ENCODE assay signal across 20 mouse cellular contexts in the genomic region with DNA sequence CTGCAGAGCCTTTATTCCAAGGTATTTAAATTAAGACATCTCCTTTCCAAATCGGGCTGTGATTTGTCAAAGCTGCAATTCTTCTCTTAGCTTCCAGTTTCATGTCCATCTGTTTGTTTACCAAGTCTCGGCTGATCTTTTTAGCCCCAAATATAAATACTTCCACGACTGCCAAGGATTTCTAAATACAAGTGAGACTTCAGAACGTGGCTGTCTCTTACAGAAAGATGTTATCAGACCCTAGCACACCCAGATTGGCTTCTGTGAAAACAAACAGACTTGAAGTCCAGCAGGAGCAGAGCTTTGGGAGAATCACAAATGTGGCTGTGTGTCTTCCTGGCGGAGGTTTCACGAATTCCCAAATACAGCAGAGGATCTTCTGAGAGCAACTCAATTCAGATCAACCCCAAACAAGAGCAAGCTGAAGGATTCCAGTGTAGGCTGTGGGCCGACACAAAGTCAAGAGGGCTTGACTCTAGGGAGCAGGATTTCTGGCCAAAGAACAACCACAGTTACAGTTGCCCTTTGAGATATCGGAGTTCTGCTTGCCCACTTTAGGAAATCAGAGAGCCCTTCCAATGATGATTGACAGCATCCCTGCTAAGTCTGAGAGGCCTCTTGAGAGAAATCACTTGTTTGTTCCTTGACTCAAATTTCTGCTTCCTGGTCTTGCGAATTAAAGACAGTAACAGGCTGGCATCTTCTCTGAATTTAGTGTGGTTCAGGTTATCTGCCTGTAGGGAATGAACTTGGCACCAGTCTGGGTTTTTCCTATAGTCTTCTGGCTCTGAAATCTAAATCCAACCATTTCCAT. TPM values are rescaled to one million over a fixed set of nuclear protein-coding genes. Genes with fewer than 3 reads are reported as not detected.
DNase-seq lines count a peak whose midpoint lies in the region; ATAC-seq and TF ChIP-seq lines count a peak whose summit lies in the region.
"Had no signal": no experiment of that assay in that cellular context is flagged by ENCODE, and none has a peak within 500 bp of the region (broad histone marks: within the 10 kb centered on the region; RNA-seq: fewer than 3 reads in every experiment).

No protein-coding gene starts in this region.

- peak; percentile 32; the same call in 1 of the 2 replicates for ATAC-seq in frontal cortex, adult (ENCODE audit: low TSS enrichment)
- ATAC-seq: inflammation-experienced regulatory T-cells, adult 6 months; midbrain, embryonic 15.5 days; Patski had no signal

- no peak for TF ChIP-seq CTCF in layer of hippocampus, adult 2 months (conservative IDR thresholded peaks at IDR 0.05)

- peak overlapping the region; percentile 79 for H3K27ac ChIP-seq in layer of hippocampus, adult 2 months
- H3K27ac ChIP-seq: liver, embryonic 13.5 days; midbrain, embryonic 15.5 days; neural tube, embryonic 15.5 days had no signal

- DNase-seq in frontal cortex, adult 2 months (ENCODE audit: extremely low spot score in 1 of 2, low spot score in 1 of 2): no peak
- DNase-seq in layer of hippocampus, adult 2 months (ENCODE audit: low spot score in 2 of 2): peak in 1 of 2 experiments; percentile 7
- DNase-seq in layer of hippocampus, postnatal 25 days (ENCODE audit: extremely low spot score in 1 of 2, low spot score in 1 of 2): no peak
- peak; percentile 36 for DNase-seq in brain, adult 2 months (ENCODE audit: low read depth, low spot score)
- DNase-seq in lung, postnatal 36 days: peak; percentile 54
- DNase-seq in ovary, postnatal 14 days (ENCODE audit: low spot score): no peak
- DNase-seq in layer of hippocampus, postnatal 14 days (ENCODE audit: low spot score in 2 of 2): no peak
- DNase-seq: adrenal gland, postnatal 10 days; cerebellum, adult 11-12 months; gastrocnemius, postnatal 25 days; layer of hippocampus, adult 9-11 months; liver, embryonic 13.5 days; right cerebral cortex, postnatal 4 days; thymus, postnatal 36 days had no signal

- H3K4me3 ChIP-seq in layer of hippocampus, adult 2 months: no peak overlapping the region
- H3K4me3 ChIP-seq: liver, embryonic 13.5 days; midbrain, embryonic 15.5 days; neural tube, embryonic 15.5 days had no signal

RNA-seq across cellular contexts. Expression of a gene that starts 34.4 kb away (rescaled TPM):
- polyA plus RNA-seq in frontal cortex, adult 2 months (2012; rRNA removed): 30.4 and 31.1 TPM in 2 replicates
- 10 to 100 TPM; 54.8 to 70.0 TPM for total RNA-seq in layer of hippocampus, adult 2 months (2021)
- 10 to 100 TPM; 47.4 to 55.9 TPM for total RNA-seq in layer of hippocampus, postnatal 25 days (2021)
- total RNA-seq in layer of hippocampus, postnatal 14 days (2021): 10 to 100 TPM; 41.6 to 44.3 TPM
- polyA plus RNA-seq: C2C12; inflammation-experienced regulatory T-cells, adult 6 months had no signal

Comparison
In these comparisons a context has a peak if more than half of its experiments do, and no peak if none do; other contexts are left out.
1. DNase-seq: peak in brain, adult 2 months (single experiment) and lung, postnatal 36 days (single experiment); none in frontal cortex, adult 2 months (0 of 2), layer of hippocampus, postnatal 25 days (0 of 2), ovary, postnatal 14 days (single experiment) and layer of hippocampus, postnatal 14 days (0 of 2).